Mouse (Mus musculus): Measurements from ENCODE around the gene Sult2b1.

The Sult2b1 gene

GRCm38 (mm10) chr7:45770427-45771082 lies 13.9 kb downstream of the Sult2b1 start:
- in situ Hi-C loops (cut with MboI) = no loop called here

GRCm38 (mm10) chr7:45767500-45767899 lies 17.0 kb downstream of the Sult2b1 start:
- in situ Hi-C loops (cut with MboI) = no loop called here

GRCm38 (mm10) chr7:45766764-45767163 lies 17.7 kb downstream of the Sult2b1 start:
- in situ Hi-C loops (cut with MboI) = no loop called here

- in situ Hi-C loops (cut with MboI) = no loop called here
Observed at GRCm38 (mm10) chr7:45765995-45766394, 18.5 kb downstream of the Sult2b1 start.

GRCm38 (mm10) chr7:45760151-45760550 lies 24.3 kb downstream of the Sult2b1 start:
- in situ Hi-C loops (cut with MboI) = no loop called here

GRCm38 (mm10) chr7:45759400-45759799 lies 25.1 kb downstream of the Sult2b1 start:
- in situ Hi-C loops (cut with MboI) = no loop called here

- in situ Hi-C loops (cut with MboI) = no loop called here
Observed at GRCm38 (mm10) chr7:45755703-45756102, 28.8 kb downstream of the Sult2b1 start.

- in situ Hi-C loops (cut with MboI) = no loop called here
Observed at GRCm38 (mm10) chr7:45750162-45750561, 34.3 kb downstream of the Sult2b1 start.

GRCm38 (mm10) chr7:45749401-45749800 lies 35.1 kb downstream of the Sult2b1 start:
- in situ Hi-C loops (cut with MboI) = no loop called here

GRCm38 (mm10) chr7:45748110-45748509 lies 36.4 kb downstream of the Sult2b1 start:
- in situ Hi-C loops (cut with MboI) = no loop called here

- in situ Hi-C loops (cut with MboI) = no loop called here
Observed at GRCm38 (mm10) chr7:45747450-45747849, 37.0 kb downstream of the Sult2b1 start.

GRCm38 (mm10) chr7:45746518-45746917 lies 38.0 kb downstream of the Sult2b1 start:
- in situ Hi-C loops (cut with MboI) = no loop called here

GRCm38 (mm10) chr7:45744387-45744786 lies 40.1 kb downstream of the Sult2b1 start:
- in situ Hi-C loops (cut with MboI) = no loop called here

GRCm38 (mm10) chr7:45742338-45742737 lies 42.1 kb downstream of the Sult2b1 start:
- in situ Hi-C loops (cut with MboI) = no loop called here

- in situ Hi-C loops (cut with MboI) = no loop called here
Observed at GRCm38 (mm10) chr7:45741777-45742176, 42.7 kb downstream of the Sult2b1 start.

- in situ Hi-C loops (cut with MboI) = no loop called here
Observed at GRCm38 (mm10) chr7:45741308-45741707, 43.2 kb downstream of the Sult2b1 start.

GRCm38 (mm10) chr7:45739820-45740219 lies 44.6 kb downstream of the Sult2b1 start:
- in situ Hi-C loops (cut with MboI) = loop anchor here (10.0 kb wide), 1 partner anchor 195 kb away; no protein-coding TSS in a partner anchor

- in situ Hi-C loops (cut with MboI) = loop anchor here (10.0 kb wide), 1 partner anchor 196 kb away; no protein-coding TSS in a partner anchor
Observed at GRCm38 (mm10) chr7:45739162-45739763, 45.2 kb downstream of the Sult2b1 start.

- in situ Hi-C loops (cut with MboI) = loop anchor here (5.0 to 10.0 kb wide), 2 partner anchors 69 to 201 kb away; no protein-coding TSS in a partner anchor
Observed at GRCm38 (mm10) chr7:45733477-45733876, 51.0 kb downstream of the Sult2b1 start.

GRCm38 (mm10) chr7:45730727-45731431 lies 53.6 kb downstream of the Sult2b1 start:
- in situ Hi-C loops (cut with MboI) = loop anchor here (5.0 to 10.0 kb wide), 2 partner anchors 71 to 204 kb away; no protein-coding TSS in a partner anchor

- in situ Hi-C loops (cut with MboI) = no loop called here
Observed at GRCm38 (mm10) chr7:45727625-45728024, 56.8 kb downstream of the Sult2b1 start.

GRCm38 (mm10) chr7:45726419-45726818 lies 58.0 kb downstream of the Sult2b1 start:
- in situ Hi-C loops (cut with MboI) = no loop called here

- in situ Hi-C loops (cut with MboI) = no loop called here
Observed at GRCm38 (mm10) chr7:45725713-45726112, 58.8 kb downstream of the Sult2b1 start, which contains the start of gene Spaca4. Gene Spaca4 (minus strand): TSS chr7:45725813.

Data from mature B cell (primary cell).